Mouse (Mus musculus): ENCODE data around the gene Sppl2a.
A peak's percentile ranks its signal among the peaks of the same experiment; 100 is the strongest.
"Not testable (repeated sequence)": the region's sequence is repeated elsewhere in the genome, so short reads cannot be mapped to it uniquely, and the experiment has no call there.

Sppl2a gene

DNA sequence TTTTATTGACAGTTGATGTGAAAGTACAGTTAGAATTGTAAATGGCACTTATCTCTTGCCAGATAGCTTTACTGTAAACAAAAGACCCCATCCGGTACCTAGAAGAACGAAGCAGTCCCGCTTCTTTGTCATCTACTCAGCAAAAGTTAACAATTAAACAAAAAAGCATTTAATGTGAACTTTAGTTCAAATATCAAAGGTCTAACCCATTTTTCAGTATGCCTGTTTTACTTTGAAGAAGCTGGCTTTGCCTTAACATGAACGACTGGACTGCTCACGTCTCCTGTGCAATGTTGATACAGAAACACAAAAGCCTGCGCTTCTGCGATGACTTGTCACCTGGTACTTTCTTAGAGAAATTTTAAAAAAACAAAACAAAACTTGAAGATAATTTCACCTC, 40.7 kb downstream of the Sppl2a start:
- DNase-seq: peak; percentile 21 to 33

- DNase-seq: no peak
Measured at GRCm38 (mm10) chr2:126891743-126892142, 41.3 kb downstream of the Sppl2a start.

DNA sequence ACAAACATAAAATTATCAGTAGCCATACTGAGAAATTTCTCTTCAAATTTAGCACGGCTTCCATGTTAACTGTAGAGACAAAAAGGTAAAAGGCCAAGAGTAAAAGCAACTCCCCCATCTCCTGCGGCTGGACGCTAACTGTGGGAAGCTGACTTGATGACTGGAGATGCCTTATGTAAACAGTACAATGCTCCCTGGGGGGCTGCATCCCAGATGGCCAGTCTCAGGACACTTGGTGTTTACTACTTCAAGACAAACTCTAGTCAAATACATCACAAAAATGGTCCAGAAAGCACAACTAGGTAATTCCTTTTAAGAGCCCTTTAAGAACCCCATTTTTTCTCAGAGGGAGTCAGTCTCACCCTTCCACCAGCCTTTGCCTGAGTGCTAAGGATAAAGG, 45.9 kb downstream of the Sppl2a start:
- no peak for DNase-seq

DNA sequence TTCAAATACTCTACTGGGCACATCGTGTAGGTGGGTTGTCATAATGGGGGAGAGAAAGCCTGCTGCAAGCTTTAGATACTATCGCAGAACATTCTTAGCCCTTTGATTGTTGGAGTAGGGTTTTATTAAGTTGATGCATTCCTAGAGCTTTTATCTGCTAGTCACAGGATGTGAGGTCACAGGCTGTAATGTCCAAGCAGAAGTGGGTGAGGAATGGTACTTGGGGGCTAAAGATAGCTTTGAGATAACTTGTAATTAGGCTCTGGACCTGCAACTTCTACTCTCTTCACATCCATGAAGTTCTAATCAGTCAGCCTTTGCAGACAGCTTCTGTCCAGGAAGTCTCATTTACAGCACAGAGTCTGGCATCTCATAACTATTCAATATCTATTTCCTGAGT, 47.2 kb downstream of the Sppl2a start:
- DNase-seq: no peak

- not testable (repeated sequence) for DNase-seq
Measured at GRCm38 (mm10) chr2:126882711-126883110, 50.3 kb downstream of the Sppl2a start.

GRCm38 (mm10) chr2:126877991-126878390, 55.0 kb downstream of the Sppl2a start:
- DNase-seq: peak; percentile 31 to 41

GRCm38 (mm10) chr2:126875871-126876796, 56.9 kb downstream of the Sppl2a start, which contains the start of gene Trpm7:
Trpm7 (minus strand) TSS chr2:126876230.
- DNase-seq: peak; percentile 94 to 96

GRCm38 (mm10) chr2:126875516-126875835, 57.6 kb downstream of the Sppl2a start:
- DNase-seq: peak in 1 of 2 experiments; percentile 38

GRCm38 (mm10) chr2:126874809-126875515, 58.1 kb downstream of the Sppl2a start:
- peak; percentile 27 to 36 for DNase-seq

DNA sequence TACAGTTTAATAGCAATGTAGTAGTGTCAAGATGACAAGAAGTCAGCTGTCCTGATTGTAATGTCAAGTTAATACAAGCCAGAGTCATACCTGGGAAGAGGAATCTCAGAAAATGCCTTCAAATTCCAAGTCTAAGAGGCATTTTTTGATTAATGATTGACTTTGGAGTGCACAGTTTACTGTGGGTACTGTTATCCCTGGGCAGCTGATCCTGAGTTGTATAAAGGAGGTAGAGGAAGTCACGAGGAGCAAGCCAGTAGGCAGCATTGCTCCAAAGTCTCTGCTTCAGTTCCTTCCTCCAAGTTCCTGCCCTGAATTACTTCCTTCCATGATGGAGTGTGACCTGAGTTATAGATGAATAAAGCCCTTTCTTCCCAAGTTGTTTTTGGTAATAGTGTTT, 66.7 kb downstream of the Sppl2a start:
- DNase-seq: peak; percentile 44 to 78

GRCm38 (mm10) chr2:126865501-126866199, 67.4 kb downstream of the Sppl2a start:
- peak; percentile 46 to 61 for DNase-seq

GRCm38 (mm10) chr2:126865026-126865425, 68.0 kb downstream of the Sppl2a start:
- no peak for DNase-seq

DNA sequence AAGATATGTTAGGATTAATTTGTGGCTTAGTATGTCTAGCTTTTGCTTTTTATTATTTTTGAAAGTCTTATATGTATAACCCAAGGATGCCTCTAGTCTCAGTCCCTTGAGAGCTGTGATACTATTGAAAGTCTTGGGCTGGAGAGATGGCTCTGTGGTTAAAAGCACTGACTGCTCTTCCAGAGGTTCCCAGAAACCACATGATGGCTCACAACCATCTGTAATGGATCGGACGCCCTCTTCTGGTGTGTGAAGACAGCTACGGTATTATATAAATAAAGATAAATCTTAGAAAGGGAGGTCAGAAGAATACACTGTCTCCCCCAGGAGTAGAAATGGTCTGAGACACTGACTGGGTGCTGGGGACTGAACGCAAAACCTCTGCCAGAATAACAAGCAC, 88.3 kb downstream of the Sppl2a start:
- no peak for DNase-seq
